Mouse (Mus musculus): Measurements from ENCODE around the gene Gm13272. TPM values are rescaled to one million over a fixed set of nuclear protein-coding genes. Genes with fewer than 3 reads are reported as not detected.
"Not testable (repeated sequence)": the region's sequence is repeated elsewhere in the genome, so short reads cannot be mapped to it uniquely, and the experiment has no call there.

Gene Gm13272
- polyA plus RNA-seq, 1 experiment from 2014 or later = not detected

DNA sequence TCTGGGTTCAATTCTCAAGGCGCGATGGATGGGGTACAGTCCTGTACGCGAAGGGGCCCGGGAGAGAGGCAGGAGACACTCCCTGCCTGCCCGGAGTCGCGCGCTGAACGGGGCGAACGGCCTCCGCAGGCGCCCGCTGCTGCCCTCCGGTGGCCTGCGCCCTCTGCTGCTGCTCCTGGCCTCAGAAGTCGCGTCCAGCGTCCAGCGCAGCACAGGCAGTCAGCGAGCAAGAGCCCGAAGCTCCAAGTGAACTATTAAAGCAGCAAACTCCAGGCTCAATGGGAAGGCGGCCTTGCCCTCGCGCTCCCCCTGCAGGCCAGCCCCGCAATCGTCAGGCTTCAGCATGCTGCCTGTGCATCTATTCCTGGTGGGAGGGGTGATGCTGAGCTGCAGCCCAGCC lies 19.2 kb upstream of the Gm13272 start:
- H3K36me3 ChIP-seq; H3K27ac ChIP-seq (replicated peaks); H3K27me3 ChIP-seq; H3K9me3 ChIP-seq; ATAC-seq (replicated peaks); H3K4me1 ChIP-seq: not testable (repeated sequence)
- Histone ChIP-seq H3K4me2 (replicated peaks) (peak overlapping the region; percentile 63), H3K9ac (replicated peaks) (0 out of 2 replicates have a peak overlapping the region, but pooled peaks have one; percentile 16), H3K4me3 (peak overlapping the region; percentile 36)
- under 1% methylated on average over 24 of the region's 28 CpGs for WGBS

GRCm38 (mm10) chr4:88761776-88762175 lies 17.9 kb upstream of the Gm13272 start:
- not testable (repeated sequence) for H3K9ac ChIP-seq (replicated peaks); H3K27ac ChIP-seq (replicated peaks); H3K36me3 ChIP-seq; H3K4me3 ChIP-seq; H3K4me2 ChIP-seq (replicated peaks); H3K4me1 ChIP-seq; H3K27me3 ChIP-seq; H3K9me3 ChIP-seq; ATAC-seq (replicated peaks)
- 64% methylated on average over 6 of the region's 8 CpGs for WGBS

DNA sequence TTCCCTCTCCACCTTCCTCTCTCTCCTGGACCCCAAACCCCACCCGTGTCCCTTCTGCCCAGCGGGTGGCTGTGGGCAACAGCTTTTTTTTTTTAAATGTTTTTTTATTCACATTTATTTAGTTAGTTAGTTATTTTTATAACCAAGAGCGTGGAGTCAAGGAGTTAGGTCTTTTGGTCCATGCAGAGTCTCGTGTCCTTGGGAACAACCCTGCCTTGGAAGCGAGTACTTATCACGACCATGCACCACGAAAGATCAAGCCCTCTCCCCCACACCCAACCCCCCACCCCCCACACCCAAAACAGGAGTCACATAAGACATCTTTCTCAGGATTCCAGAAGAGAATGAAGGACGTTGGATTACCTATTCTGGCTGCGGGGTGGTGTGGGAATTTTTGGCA lies 17.3 kb upstream of the Gm13272 start:
- not testable (repeated sequence) for H3K27ac ChIP-seq (replicated peaks); H3K27me3 ChIP-seq; H3K9ac ChIP-seq (replicated peaks); H3K36me3 ChIP-seq; ATAC-seq (replicated peaks); H3K4me2 ChIP-seq (replicated peaks); H3K4me3 ChIP-seq; H3K4me1 ChIP-seq; H3K9me3 ChIP-seq
- 59% methylated on average over 9 of the region's 9 CpGs for WGBS

GRCm38 (mm10) chr4:88763384-88764018 lies 16.1 kb upstream of the Gm13272 start:
- not testable (repeated sequence) for H3K27ac ChIP-seq (replicated peaks); H3K9me3 ChIP-seq; H3K27me3 ChIP-seq; H3K4me1 ChIP-seq; H3K36me3 ChIP-seq; ATAC-seq (replicated peaks)
- Histone ChIP-seq H3K4me2 (replicated peaks) (peak overlapping the region; percentile 63), H3K4me3 (peak overlapping the region; percentile 41), H3K9ac (replicated peaks) (0 out of 2 replicates have a peak overlapping the region, but pooled peaks have one; percentile 24)
- 2% methylated on average over 34 of the region's 42 CpGs for WGBS

DNA sequence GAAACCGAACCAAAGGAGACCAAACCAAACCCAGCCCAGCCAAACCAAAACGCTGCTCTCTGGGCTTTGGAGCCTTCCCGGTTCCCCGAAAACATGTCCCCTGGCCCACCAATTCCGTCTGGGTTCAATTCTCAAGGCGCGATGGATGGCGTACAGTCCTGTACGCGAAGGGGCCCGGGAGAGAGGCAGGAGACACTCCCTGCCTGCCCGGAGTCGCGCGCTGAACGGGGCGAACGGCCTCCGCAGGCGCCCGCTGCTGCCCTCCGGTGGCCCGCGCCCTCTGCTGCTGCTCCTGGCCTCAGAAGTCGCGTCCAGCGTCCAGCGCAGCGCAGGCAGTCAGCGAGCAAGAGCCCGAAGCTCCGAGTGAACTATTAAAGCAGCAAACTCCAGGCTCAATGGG lies 6.1 kb upstream of the Gm13272 start, which contains the start of gene Gm13290:
TSS of gene Gm13290 (plus strand) at position 301 of the 400 bp plus-strand sequence.
- not testable (repeated sequence) for H3K9ac ChIP-seq (replicated peaks); H3K4me1 ChIP-seq; H3K36me3 ChIP-seq; H3K27me3 ChIP-seq; H3K4me2 ChIP-seq (replicated peaks); H3K27ac ChIP-seq (replicated peaks); H3K9me3 ChIP-seq; H3K4me3 ChIP-seq; ATAC-seq (replicated peaks)
- WGBS = no CpG with 5 or more reads among the region's 32 CpGs

DNA sequence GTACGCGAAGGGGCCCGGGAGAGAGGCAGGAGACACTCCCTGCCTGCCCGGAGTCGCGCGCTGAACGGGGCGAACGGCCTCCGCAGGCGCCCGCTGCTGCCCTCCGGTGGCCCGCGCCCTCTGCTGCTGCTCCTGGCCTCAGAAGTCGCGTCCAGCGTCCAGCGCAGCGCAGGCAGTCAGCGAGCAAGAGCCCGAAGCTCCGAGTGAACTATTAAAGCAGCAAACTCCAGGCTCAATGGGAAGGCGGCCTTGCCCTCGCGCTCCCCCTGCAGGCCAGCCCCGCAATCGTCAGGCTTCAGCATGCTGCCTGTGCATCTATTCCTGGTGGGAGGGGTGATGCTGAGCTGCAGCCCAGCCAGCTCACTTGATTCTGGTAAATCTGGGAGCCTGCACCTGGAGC lies 3.0 kb upstream of the Gm13272 start, which contains the start of gene Gm13289:
TSS of gene Gm13289 (plus strand) at position 301 of the 400 bp plus-strand sequence.
- not testable (repeated sequence) for H3K4me1 ChIP-seq; H3K4me2 ChIP-seq (replicated peaks); H3K27ac ChIP-seq (replicated peaks); ATAC-seq (replicated peaks); H3K9me3 ChIP-seq; H3K36me3 ChIP-seq; H3K4me3 ChIP-seq; H3K27me3 ChIP-seq; H3K9ac ChIP-seq (replicated peaks)
- WGBS = no CpG with 5 or more reads among the region's 29 CpGs

DNA sequence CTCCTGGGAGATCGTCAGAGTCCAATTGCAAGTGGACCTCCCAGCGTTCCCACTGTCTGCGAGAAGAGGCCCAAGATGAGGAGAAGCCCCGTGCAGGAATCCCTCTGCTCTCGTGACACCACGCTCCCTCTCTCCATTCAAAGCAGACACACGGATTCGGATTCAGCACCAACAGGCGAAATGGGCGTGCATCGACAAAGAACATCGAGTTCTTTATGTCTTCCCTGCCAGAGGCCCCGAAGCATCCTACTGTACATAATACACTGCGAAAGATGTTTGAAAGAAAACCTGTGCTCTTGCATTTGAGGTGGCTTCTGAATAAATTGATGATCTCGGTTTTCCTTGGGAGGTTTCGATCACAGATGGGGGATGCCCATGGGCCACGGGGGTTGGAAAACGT lies 670 bp downstream of the Gm13272 start:
- H3K9me3 ChIP-seq; H3K27me3 ChIP-seq; H3K27ac ChIP-seq (replicated peaks); H3K9ac ChIP-seq (replicated peaks); H3K4me2 ChIP-seq (replicated peaks); H3K4me3 ChIP-seq; ATAC-seq (replicated peaks); H3K36me3 ChIP-seq; H3K4me1 ChIP-seq: not testable (repeated sequence)
- 47% methylated on average over 16 of the region's 18 CpGs for WGBS

GRCm38 (mm10) chr4:88781831-88782230 lies 2.2 kb downstream of the Gm13272 start, which contains the start of gene Ifnz:
Gene Ifnz (plus strand): TSS chr4:88782131.
- H3K27ac ChIP-seq (replicated peaks); ATAC-seq (replicated peaks); H3K9ac ChIP-seq (replicated peaks); H3K36me3 ChIP-seq; H3K4me1 ChIP-seq; H3K27me3 ChIP-seq; H3K9me3 ChIP-seq: not testable (repeated sequence)
- peak within 1 kb of the TSS; percentile 17; the same call in 1 of the 2 replicates for H3K4me3 ChIP-seq
- WGBS = 26% methylated on average over 4 of the region's 7 CpGs
- peak within 1 kb of the TSS; percentile 40 for H3K4me2 ChIP-seq (replicated peaks)

GRCm38 (mm10) chr4:88782335-88782734 lies 2.7 kb downstream of the Gm13272 start:
- H3K4me3 ChIP-seq = peak overlapping the region; percentile 17; the same call in 1 of the 2 replicates
- H3K4me1 ChIP-seq; H3K27me3 ChIP-seq; H3K36me3 ChIP-seq; ATAC-seq (replicated peaks); H3K9me3 ChIP-seq; H3K9ac ChIP-seq (replicated peaks); H3K27ac ChIP-seq (replicated peaks): not testable (repeated sequence)
- H3K4me2 ChIP-seq (replicated peaks) = peak overlapping the region; percentile 40
- 0% methylated on average over 7 of the region's 31 CpGs for WGBS

GRCm38 (mm10) chr4:88785409-88785808 lies 5.8 kb downstream of the Gm13272 start, which contains the start of gene Gm13276:
Gene Gm13276 (plus strand): TSS chr4:88785709.
- no CpG with 5 or more reads among the region's 27 CpGs for WGBS

DNA sequence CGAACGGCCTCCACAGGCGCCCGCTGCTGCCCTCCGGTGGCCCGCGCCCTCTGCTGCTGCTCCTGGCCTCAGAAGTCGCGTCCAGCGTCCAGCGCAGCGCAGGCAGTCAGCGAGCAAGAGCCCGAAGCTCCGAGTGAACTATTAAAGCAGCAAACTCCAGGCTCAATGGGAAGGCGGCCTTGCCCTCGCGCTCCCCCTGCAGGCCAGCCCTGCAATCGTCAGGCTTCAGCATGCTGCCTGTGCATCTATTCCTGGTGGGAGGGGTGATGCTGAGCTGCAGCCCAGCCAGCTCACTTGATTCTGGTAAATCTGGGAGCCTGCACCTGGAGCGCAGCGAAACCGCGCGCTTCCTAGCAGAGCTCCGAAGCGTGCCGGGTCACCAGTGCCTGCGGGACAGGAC lies 8.8 kb downstream of the Gm13272 start, which contains the start of gene Gm13277:
TSS of gene Gm13277 (plus strand) at position 231 of the 400 bp plus-strand sequence.
- ATAC-seq (replicated peaks); H3K4me2 ChIP-seq (replicated peaks); H3K4me1 ChIP-seq; H3K27me3 ChIP-seq; H3K27ac ChIP-seq (replicated peaks); H3K9me3 ChIP-seq; H3K9ac ChIP-seq (replicated peaks); H3K36me3 ChIP-seq; H3K4me3 ChIP-seq: not testable (repeated sequence)
- WGBS = 0% methylated on average over 7 of the region's 28 CpGs

More at GRCm38 (mm10) chr4:88785409-88785808, 5.8 kb downstream of the Gm13272 start, which contains the start of gene Gm13276:
- H3K36me3 ChIP-seq; H3K27me3 ChIP-seq; H3K4me1 ChIP-seq; H3K4me2 ChIP-seq (replicated peaks); H3K9ac ChIP-seq (replicated peaks); H3K4me3 ChIP-seq; H3K27ac ChIP-seq (replicated peaks); ATAC-seq (replicated peaks); H3K9me3 ChIP-seq: not testable (repeated sequence)

DNA sequence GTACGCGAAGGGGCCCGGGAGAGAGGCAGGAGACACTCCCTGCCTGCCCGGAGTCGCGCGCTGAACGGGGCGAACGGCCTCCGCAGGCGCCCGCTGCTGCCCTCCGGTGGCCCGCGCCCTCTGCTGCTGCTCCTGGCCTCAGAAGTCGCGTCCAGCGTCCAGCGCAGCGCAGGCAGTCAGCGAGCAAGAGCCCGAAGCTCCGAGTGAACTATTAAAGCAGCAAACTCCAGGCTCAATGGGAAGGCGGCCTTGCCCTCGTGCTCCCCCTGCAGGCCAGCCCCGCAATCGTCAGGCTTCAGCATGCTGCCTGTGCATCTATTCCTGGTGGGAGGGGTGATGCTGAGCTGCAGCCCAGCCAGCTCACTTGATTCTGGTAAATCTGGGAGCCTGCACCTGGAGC lies 11.6 kb downstream of the Gm13272 start, which contains the start of gene Gm13278:
TSS of gene Gm13278 (plus strand) at position 301 of the 400 bp plus-strand sequence.
- ATAC-seq (replicated peaks); H3K4me1 ChIP-seq; H3K27me3 ChIP-seq; H3K4me3 ChIP-seq; H3K27ac ChIP-seq (replicated peaks); H3K9me3 ChIP-seq; H3K9ac ChIP-seq (replicated peaks); H3K36me3 ChIP-seq; H3K4me2 ChIP-seq (replicated peaks): not testable (repeated sequence)
- WGBS = no CpG with 5 or more reads among the region's 28 CpGs
